Mouse (Mus musculus): ENCODE measurements around the gene Mettl27. TPM values are rescaled to one million over a fixed set of nuclear protein-coding genes. Genes with fewer than 3 reads are reported as not detected.
A peak's percentile ranks its signal among the peaks of the same experiment; 100 is the strongest.
"Not testable (repeated sequence)": the region's sequence is repeated elsewhere in the genome, so short reads cannot be mapped to it uniquely, and the experiment has no call there.

Gene Mettl27
- polyA plus RNA-seq, 1 experiment from 2014 or later = 8.8 TPM

- H3K4me2 ChIP-seq; H3K4me1 ChIP-seq; H3K9ac ChIP-seq; H3K27ac ChIP-seq; ATAC-seq (ENCODE audit: low FRiP score); H3K4me3 ChIP-seq (replicated peaks); H3K36me3 ChIP-seq (replicated peaks); H3K9me3 ChIP-seq: not testable (repeated sequence)
- peaks cover 21% of the 10 kb centered on the region; the same call in 1 of the 2 replicates for H3K27me3 ChIP-seq
These were observed 32.5 kb downstream of the Mettl27 start for GRCm38 (mm10) chr5:134964655-134965054.

- no peak for ATAC-seq (ENCODE audit: low FRiP score)
- Histone ChIP-seq H3K36me3 (replicated peaks) (no peaks in the 10 kb centered on the region), H3K27ac (no peak overlapping the region), H3K9me3 (no peaks in the 10 kb centered on the region), H3K4me2 (peak overlapping the region; percentile 49), H3K9ac (no peak overlapping the region), H3K4me3 (replicated peaks) (peak overlapping the region; percentile 23; the same call in 1 of the 2 replicates), H3K27me3 (peaks cover 22% of the 10 kb centered on the region; the same call in 1 of the 2 replicates), H3K4me1 (peaks cover 8% of the 10 kb centered on the region)
- WGBS = 8% methylated on average over 10 of the region's 10 CpGs
These were observed 33.3 kb downstream of the Mettl27 start for GRCm38 (mm10) chr5:134965473-134965851.

DNA sequence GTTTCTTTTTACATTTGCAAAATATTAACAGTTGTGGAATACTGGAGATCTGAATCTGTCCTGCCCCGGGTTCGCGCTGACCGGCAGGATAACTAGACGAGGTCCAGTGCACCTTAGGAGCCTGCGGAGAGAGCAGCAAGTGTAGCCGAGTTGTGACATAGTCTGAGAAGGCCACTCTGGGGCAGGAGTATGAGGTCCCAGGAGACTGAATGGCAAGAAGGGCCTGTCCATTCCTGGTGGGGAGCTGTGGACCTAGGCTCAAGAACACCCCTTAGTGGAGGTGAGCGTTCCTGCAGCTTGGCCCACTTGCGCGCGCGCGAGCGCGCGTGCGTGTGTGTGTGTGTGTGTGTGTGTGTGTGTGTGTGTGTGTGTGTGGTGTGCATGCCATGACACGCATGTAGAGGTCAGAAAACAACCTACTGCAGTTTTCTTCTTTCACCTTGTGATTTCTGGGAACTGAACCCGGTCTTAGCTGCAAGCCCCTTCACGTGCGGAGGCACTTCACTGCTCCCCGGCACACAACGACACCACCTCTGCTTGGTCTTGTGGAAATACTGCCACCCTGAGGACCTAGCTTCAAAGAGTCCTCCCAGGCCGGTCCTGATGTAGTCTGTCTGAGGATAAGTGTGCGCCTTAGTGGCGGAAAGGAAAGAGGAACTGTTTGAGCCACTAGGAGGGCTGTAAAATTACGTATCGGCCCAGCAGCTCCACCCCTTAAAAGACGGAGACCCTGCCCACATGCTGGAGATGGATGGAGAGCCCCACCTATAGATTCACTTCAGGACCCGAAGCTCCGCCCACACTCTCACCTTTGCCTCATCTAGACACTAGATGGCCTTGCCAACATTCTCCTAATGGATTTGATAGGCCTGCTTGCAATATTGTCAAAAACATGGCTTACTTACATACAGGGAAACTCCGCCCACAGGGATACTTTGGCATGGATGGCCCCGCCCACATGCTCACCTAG, 34.0 kb downstream of the Mettl27 start:
- Histone ChIP-seq H3K4me1 (peaks cover 8% of the 10 kb centered on the region), H3K27ac (no peak overlapping the region)

DNA sequence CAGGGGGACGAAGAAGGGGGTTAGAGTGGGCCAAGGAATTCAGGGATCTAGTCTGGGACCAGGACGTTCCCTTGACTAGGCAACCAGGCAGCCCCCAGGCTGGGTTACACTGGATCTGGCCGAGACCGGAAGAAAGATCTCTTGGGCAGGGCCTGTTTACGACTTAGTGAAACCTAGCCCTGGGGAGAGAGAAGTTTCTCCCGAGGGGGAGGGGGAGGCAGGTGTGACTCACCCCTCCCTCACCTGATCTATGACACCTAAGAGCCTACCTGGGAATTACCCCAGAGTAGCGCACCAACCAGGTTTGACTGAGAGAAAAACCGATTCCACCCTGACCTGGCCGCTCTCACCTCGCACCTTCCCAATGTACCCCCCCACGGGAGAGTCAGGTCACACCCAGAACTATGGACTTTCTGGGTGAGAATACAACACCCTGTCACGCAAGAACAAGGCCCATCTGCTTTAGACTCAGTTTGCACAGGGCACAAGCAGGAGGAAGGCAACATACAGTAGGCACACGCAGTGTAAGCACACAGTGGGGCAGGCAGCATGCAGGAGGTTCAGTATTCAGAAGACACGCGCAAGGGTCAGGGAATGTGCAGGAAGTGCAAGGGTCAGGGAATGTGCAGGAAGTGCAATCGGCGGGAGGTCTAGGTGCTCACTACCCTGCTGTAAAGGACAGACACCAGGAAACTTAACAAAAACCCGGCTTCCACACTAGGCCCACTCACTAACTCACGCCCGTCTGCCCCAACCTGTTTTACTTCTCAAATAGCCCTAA, 35.2 kb downstream of the Mettl27 start:
- Histone ChIP-seq H3K27ac (no peak overlapping the region), H3K9ac (no peak overlapping the region), H3K27me3 (peaks cover 24% of the 10 kb centered on the region; the same call in 1 of the 2 replicates), H3K9me3 (no peaks in the 10 kb centered on the region), H3K4me1 (peaks cover 8% of the 10 kb centered on the region), H3K36me3 (replicated peaks) (no peaks in the 10 kb centered on the region), H3K4me3 (replicated peaks) (no peak overlapping the region), H3K4me2 (no peak overlapping the region)
- 79% methylated on average over 20 of the region's 20 CpGs for WGBS
- no peak for ATAC-seq (ENCODE audit: low FRiP score)

More for the DNA sequence above, 34.0 kb downstream of the Mettl27 start:
- H3K27me3 ChIP-seq = peaks cover 24% of the 10 kb centered on the region; the same call in 1 of the 2 replicates
- H3K4me3 ChIP-seq (replicated peaks) = peak overlapping the region; percentile 23
- 3% methylated on average over 33 of the region's 33 CpGs for WGBS
- ATAC-seq (ENCODE audit: low FRiP score) = peak; percentile 51; the same call in 1 of the 2 replicates
- H3K9ac ChIP-seq = no peak overlapping the region
- H3K4me2 ChIP-seq = peak overlapping the region; percentile 49
- H3K9me3 ChIP-seq = no peaks in the 10 kb centered on the region
- H3K36me3 ChIP-seq (replicated peaks) = no peaks in the 10 kb centered on the region

DNA sequence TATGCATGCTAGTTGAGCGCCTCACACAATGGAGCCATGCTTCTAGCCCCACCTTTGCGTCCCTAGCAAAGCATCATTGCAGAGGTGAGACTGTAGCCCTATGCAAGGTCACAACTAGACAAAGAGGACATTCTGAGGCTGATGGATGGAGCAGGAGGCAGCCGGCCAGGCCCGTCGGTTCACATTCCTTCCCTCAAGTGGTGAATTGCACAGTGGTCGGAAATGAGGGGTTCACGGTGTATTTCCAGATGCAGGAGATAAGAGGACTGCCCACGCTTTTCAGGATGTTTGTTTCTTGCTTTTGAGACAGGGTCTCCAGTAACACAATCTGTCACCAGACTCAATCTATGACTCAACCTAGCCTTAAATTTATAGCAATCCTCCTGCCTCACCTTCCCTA, 38.5 kb downstream of the Mettl27 start:
- H3K27me3 ChIP-seq = peaks cover 19% of the 10 kb centered on the region; the same call in 1 of the 2 replicates
- WGBS = 82% methylated on average over 8 of the region's 8 CpGs
- H3K4me1 ChIP-seq = peaks cover 7% of the 10 kb centered on the region
- no peak for ATAC-seq (ENCODE audit: low FRiP score)
- no peak overlapping the region for H3K4me3 ChIP-seq (replicated peaks)
- no peak overlapping the region for H3K4me2 ChIP-seq
- no peaks in the 10 kb centered on the region for H3K36me3 ChIP-seq (replicated peaks)
- H3K27ac ChIP-seq = no peak overlapping the region
- no peak overlapping the region for H3K9ac ChIP-seq
- H3K9me3 ChIP-seq = no peaks in the 10 kb centered on the region

GRCm38 (mm10) chr5:134973081-134973480, 40.9 kb downstream of the Mettl27 start:
- no peak for ATAC-seq (ENCODE audit: low FRiP score)
- Histone ChIP-seq H3K36me3 (replicated peaks) (no peaks in the 10 kb centered on the region), H3K9ac (no peak overlapping the region), H3K27ac (no peak overlapping the region), H3K4me2 (no peak overlapping the region), H3K9me3 (no peaks in the 10 kb centered on the region), H3K27me3 (0 out of 2 replicates have a peak, but pooled peaks cover 3% of the 10 kb centered on the region), H3K4me3 (replicated peaks) (no peak overlapping the region), H3K4me1 (no peaks in the 10 kb centered on the region)

GRCm38 (mm10) chr5:134973526-134973925, 41.4 kb downstream of the Mettl27 start:
- Histone ChIP-seq H3K27me3 (peaks cover 6% of the 10 kb centered on the region; the same call in 1 of the 2 replicates), H3K4me3 (replicated peaks) (no peak overlapping the region), H3K9ac (no peak overlapping the region), H3K4me2 (no peak overlapping the region), H3K9me3 (no peaks in the 10 kb centered on the region), H3K27ac (no peak overlapping the region), H3K4me1 (no peaks in the 10 kb centered on the region), H3K36me3 (replicated peaks) (no peaks in the 10 kb centered on the region)
- 84% methylated on average over 7 of the region's 7 CpGs for WGBS
- no peak for ATAC-seq (ENCODE audit: low FRiP score)

GRCm38 (mm10) chr5:134974294-134974693, 42.1 kb downstream of the Mettl27 start:
- ATAC-seq (ENCODE audit: low FRiP score) = no peak
- Histone ChIP-seq H3K9ac (no peak overlapping the region), H3K4me3 (replicated peaks) (no peak overlapping the region), H3K4me1 (no peaks in the 10 kb centered on the region), H3K4me2 (no peak overlapping the region), H3K36me3 (replicated peaks) (no peaks in the 10 kb centered on the region), H3K27ac (no peak overlapping the region), H3K27me3 (peaks cover 6% of the 10 kb centered on the region; the same call in 1 of the 2 replicates), H3K9me3 (no peaks in the 10 kb centered on the region)
- WGBS = 75% methylated on average over 7 of the region's 7 CpGs

- no peaks in the 10 kb centered on the region for H3K36me3 ChIP-seq (replicated peaks)
- peaks cover 6% of the 10 kb centered on the region; the same call in 1 of the 2 replicates for H3K27me3 ChIP-seq
- no peak overlapping the region for H3K9ac ChIP-seq
- H3K4me3 ChIP-seq (replicated peaks) = no peak overlapping the region
- ATAC-seq (ENCODE audit: low FRiP score) = no peak
- H3K27ac ChIP-seq = no peak overlapping the region
- H3K9me3 ChIP-seq = no peaks in the 10 kb centered on the region
- H3K4me2 ChIP-seq = no peak overlapping the region
- H3K4me1 ChIP-seq = no peaks in the 10 kb centered on the region
- WGBS = 58% methylated on average over 2 of the region's 2 CpGs
These were observed 42.8 kb downstream of the Mettl27 start for GRCm38 (mm10) chr5:134974921-134975320.

- H3K4me2 ChIP-seq = no peak overlapping the region
- peaks cover 3% of the 10 kb centered on the region; the same call in 1 of the 2 replicates for H3K27me3 ChIP-seq
- H3K9ac ChIP-seq = no peak overlapping the region
- no peak overlapping the region for H3K4me3 ChIP-seq (replicated peaks)
- H3K4me1 ChIP-seq = no peaks in the 10 kb centered on the region
- H3K27ac ChIP-seq = no peak overlapping the region
- no peaks in the 10 kb centered on the region for H3K9me3 ChIP-seq
- 87% methylated on average over 2 of the region's 2 CpGs for WGBS
- no peak for ATAC-seq (ENCODE audit: low FRiP score)
- no peaks in the 10 kb centered on the region for H3K36me3 ChIP-seq (replicated peaks)
These were observed 44.0 kb downstream of the Mettl27 start for GRCm38 (mm10) chr5:134976164-134976563.

DNA sequence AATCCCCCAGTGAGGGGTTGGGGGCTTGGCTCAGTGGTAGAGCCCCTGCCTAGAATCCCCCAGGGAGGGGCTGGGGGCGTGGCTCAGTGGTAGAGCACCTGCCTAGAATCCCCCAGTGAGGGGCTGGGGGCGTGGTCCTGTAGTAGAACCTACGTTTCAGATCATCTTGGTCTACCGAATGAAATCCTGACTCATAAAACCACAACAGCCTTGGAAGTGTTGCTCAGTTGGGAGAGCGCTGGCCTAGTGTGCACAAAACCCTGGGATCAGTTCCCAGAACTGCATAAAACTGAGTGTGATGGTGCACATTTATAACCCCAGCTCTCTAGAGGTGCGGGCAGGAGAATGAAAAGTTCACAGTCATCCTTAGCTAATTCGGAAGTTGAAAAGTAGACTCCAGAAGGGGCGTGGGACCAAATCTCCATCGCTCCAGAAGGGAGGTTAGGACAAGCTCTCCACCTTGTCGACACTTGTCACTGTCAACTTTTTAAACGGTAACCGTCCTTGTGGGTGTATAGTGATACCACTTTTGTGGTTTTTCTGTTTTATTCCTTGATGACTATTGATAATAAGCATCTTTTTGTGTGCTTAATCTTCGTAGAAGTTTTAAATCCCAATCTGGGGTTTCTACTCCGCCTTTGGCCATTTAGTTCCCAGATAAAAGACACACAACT, 44.5 kb downstream of the Mettl27 start:
- Histone ChIP-seq H3K4me3 (replicated peaks) (no peak overlapping the region), H3K36me3 (replicated peaks) (no peaks in the 10 kb centered on the region), H3K9me3 (no peaks in the 10 kb centered on the region), H3K9ac (no peak overlapping the region), H3K4me1 (no peaks in the 10 kb centered on the region), H3K4me2 (no peak overlapping the region), H3K27me3 (peaks cover 3% of the 10 kb centered on the region; the same call in 1 of the 2 replicates), H3K27ac (no peak overlapping the region)
- no peak for ATAC-seq (ENCODE audit: low FRiP score)
- 85% methylated on average over 14 of the region's 14 CpGs for WGBS

- ATAC-seq (ENCODE audit: low FRiP score) = no peak
- Histone ChIP-seq H3K9me3 (no peaks in the 10 kb centered on the region), H3K4me1 (no peaks in the 10 kb centered on the region), H3K4me3 (replicated peaks) (no peak overlapping the region), H3K4me2 (no peak overlapping the region), H3K36me3 (replicated peaks) (no peaks in the 10 kb centered on the region), H3K27ac (no peak overlapping the region), H3K27me3 (peaks cover 3% of the 10 kb centered on the region; the same call in 1 of the 2 replicates), H3K9ac (no peak overlapping the region)
- 86% methylated on average over 4 of the region's 4 CpGs for WGBS
These were observed 45.7 kb downstream of the Mettl27 start for GRCm38 (mm10) chr5:134977837-134978236.

Data from forebrain, embryonic 12.5 days (tissue).